Mouse (Mus musculus) mesoderm, embryonic 11.5 days (tissue): ENCODE results near the gene Il23a.
"Not testable (repeated sequence)": the region's sequence is repeated elsewhere in the genome, so short reads cannot be mapped to it uniquely, and the experiment has no call there.

Experiments
- DNase-seq: peaks from one replicate; pipeline ENCODE4 v3.0.0-alpha.2; 2012; ENCODE audit warnings: low read depth, low spot score

The Il23a gene

GRCm38 (mm10) chr10:128298702-128299171 is at the start of gene Il23a:
Gene Il23a (minus strand): TSS chr10:128298752.
- DNase-seq, result no peak

- no peak for DNase-seq
Observed at GRCm38 (mm10) chr10:128347541-128347940, 49.0 kb upstream of the Il23a start.

GRCm38 (mm10) chr10:128344568-128345275 is 46.2 kb upstream of the Il23a start:
- DNase-seq, result peak; percentile 28

- no peak for DNase-seq
Observed at GRCm38 (mm10) chr10:128343436-128343835, 44.9 kb upstream of the Il23a start.

- no peak for DNase-seq
Observed at GRCm38 (mm10) chr10:128340257-128340656, 41.7 kb upstream of the Il23a start.

- no peak for DNase-seq
Observed at GRCm38 (mm10) chr10:128338948-128339347, 40.4 kb upstream of the Il23a start.

GRCm38 (mm10) chr10:128338415-128338814 is 39.9 kb upstream of the Il23a start:
- no peak for DNase-seq

GRCm38 (mm10) chr10:128337306-128338181 is 39.0 kb upstream of the Il23a start, which contains the start of gene Cs:
Gene Cs (plus strand): TSS chr10:128337734.
- DNase-seq, result peak; percentile 98

GRCm38 (mm10) chr10:128336597-128336996 is 38.0 kb upstream of the Il23a start:
- no peak for DNase-seq

GRCm38 (mm10) chr10:128336195-128336594 is 37.6 kb upstream of the Il23a start:
- no peak for DNase-seq

- DNase-seq, result peak; percentile 83
Observed at GRCm38 (mm10) chr10:128335582-128335981, 37.0 kb upstream of the Il23a start.

- not testable (repeated sequence) for DNase-seq
Observed at GRCm38 (mm10) chr10:128332358-128333249, 34.1 kb upstream of the Il23a start.

GRCm38 (mm10) chr10:128327610-128328009 is 29.1 kb upstream of the Il23a start:
- DNase-seq, result no peak

GRCm38 (mm10) chr10:128326825-128327224 is 28.3 kb upstream of the Il23a start:
- DNase-seq, result no peak

- no peak for DNase-seq
Observed at GRCm38 (mm10) chr10:128323516-128323915, 25.0 kb upstream of the Il23a start.

- peak; percentile 96 for DNase-seq
Observed at GRCm38 (mm10) chr10:128322141-128323108, 23.9 kb upstream of the Il23a start, which contains the start of gene Cnpy2. Gene Cnpy2 (plus strand): TSS chr10:128322459.

GRCm38 (mm10) chr10:128321641-128322040 is 23.1 kb upstream of the Il23a start:
- no peak for DNase-seq

- DNase-seq, result no peak
Observed at GRCm38 (mm10) chr10:128315578-128315977, 17.0 kb upstream of the Il23a start.

GRCm38 (mm10) chr10:128310902-128311301 is 12.3 kb upstream of the Il23a start:
- DNase-seq, result no peak

GRCm38 (mm10) chr10:128310177-128310576 is 11.6 kb upstream of the Il23a start:
- no peak for DNase-seq
